Mouse (Mus musculus) mouse embryonic stem cell (cell line): ENCODE results near the gene Tk1.

ENCODE experiments used
- in situ Hi-C, 2 experiments: fragments of 300-500 bp; cut with MboI; formaldehyde crosslinking; loops; 1 replicate in 1 of 2; 3 replicates in 1 of 2; pipeline ENCODE4 v1.14.3; 2019 to 2020; ENCODE audit warnings: low sequenced_read_pairs in 2 of 2, low pct_unique_long_range_greater_than_20kb in 1 of 2, mixed read lengths in 1 of 2; ENCODE audit not compliant: unreplicated experiment in 1 of 2

Gene Tk1

DNA sequence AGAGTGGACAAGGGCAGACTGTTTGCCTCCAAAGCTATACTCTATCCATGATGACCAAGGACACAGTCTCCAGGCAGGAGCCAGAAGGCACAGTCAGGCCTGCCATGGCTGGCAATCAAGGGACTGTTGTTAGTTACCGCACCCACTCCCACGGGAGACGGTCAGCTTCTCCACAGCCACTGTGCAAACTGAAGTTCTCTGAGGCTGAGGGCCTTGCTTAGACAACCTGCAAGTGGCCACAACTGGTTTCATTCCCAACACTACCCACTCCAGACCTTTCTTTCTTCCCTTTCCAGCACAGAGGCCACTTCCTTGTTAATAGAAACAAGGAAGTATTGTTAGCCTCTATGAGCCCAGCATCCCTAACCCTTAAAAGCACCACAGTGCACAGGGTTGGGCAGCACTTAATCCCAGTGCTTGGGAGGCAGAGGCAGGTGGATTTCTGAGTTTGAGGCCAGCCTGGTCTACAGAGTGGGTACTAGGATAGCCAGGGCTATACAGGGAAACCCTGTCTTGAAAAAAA is 22.7 kb downstream of the Tk1 start:
- in situ Hi-C loops = no loop called here

GRCm38 (mm10) chr11:117801650-117802049 is 24.2 kb downstream of the Tk1 start:
- in situ Hi-C loops = no loop called here

GRCm38 (mm10) chr11:117800038-117800437 is 25.9 kb downstream of the Tk1 start:
- in situ Hi-C loops = no loop called here

- in situ Hi-C loops = loop anchor here in 1 of 2 experiments (25.0 kb wide), 1 partner anchor 412 kb away; no protein-coding TSS in a partner anchor
Measured at GRCm38 (mm10) chr11:117799174-117799573, 26.7 kb downstream of the Tk1 start.

GRCm38 (mm10) chr11:117798160-117798541 is 27.7 kb downstream of the Tk1 start:
- in situ Hi-C loops = loop anchor here in 1 of 2 experiments (25.0 kb wide), 1 partner anchor 411 kb away; no protein-coding TSS in a partner anchor

DNA sequence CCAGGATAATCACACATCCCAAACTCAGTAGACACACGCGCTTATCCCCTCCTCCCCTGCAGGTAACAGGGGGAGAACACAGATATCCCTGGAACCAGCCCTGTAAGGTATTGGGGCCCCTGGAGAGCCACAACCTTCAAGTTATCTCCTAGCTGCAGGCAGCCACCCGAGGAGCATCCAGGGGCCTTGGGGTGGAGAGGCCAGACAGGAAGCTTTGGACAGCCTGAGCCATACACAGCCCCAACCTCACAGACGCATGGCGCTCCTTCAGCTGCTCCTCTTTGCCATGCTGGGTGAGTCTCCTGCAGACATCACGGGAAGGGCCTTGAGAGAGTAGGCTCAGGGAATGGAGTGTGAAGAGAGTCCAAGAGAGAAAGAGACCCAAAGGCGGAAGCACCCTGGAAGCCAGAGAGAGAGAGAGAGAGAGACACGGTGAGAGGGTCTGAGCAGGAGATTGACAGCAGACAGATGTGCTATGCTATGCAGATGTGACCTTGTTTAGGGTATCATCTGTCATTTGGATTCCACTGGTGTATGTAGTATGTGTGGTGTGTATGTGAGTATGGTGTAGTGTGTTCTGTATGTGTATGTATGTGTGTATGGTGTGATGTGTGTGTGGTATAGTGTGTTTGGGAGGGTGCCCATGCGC is 28.3 kb downstream of the Tk1 start, which contains the start of gene 6030468B19Rik:
Gene 6030468B19Rik, plus strand, starts transcription at position 150 of the 649 bp plus-strand sequence.
- in situ Hi-C loops = loop anchor here in 1 of 2 experiments (25.0 kb wide), 1 partner anchor 410 kb away; no protein-coding TSS in a partner anchor

GRCm38 (mm10) chr11:117796954-117797353 is 28.9 kb downstream of the Tk1 start:
- in situ Hi-C loops = loop anchor here in 1 of 2 experiments (25.0 kb wide), 1 partner anchor 410 kb away; no protein-coding TSS in a partner anchor

- in situ Hi-C loops = loop anchor here in 1 of 2 experiments (25.0 kb wide), 1 partner anchor 407 kb away; no protein-coding TSS in a partner anchor
Measured at GRCm38 (mm10) chr11:117794035-117794551, 31.8 kb downstream of the Tk1 start.

DNA sequence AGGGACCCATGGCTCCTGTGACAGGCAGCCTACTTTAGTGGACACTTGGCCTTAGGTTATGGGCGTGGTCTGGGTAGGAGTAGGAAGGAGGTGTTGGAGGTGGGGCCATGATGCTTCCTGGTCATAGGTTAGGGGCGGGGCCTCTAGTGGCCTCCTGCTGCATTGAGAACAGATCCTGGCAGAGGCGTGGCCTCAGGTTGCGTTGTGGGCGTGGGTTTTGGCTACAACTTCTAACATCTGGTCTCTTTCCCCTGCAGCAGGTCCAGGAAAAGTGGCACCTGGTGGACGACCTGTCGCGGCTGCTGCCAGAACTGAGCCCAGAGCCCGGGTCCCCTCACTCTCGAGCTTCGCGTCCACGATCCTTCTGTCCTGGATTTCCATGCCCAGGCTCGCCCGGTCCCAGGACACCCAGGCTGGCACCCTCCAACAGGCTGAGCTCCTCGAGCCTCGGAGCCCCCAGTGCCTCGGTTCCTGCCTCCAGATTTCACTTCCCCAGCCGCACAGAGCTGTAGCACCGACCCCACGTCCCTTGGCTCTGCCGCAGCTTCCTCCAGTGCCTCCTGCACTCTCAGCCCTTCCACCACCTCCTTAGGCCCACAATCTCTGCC is 33.5 kb downstream of the Tk1 start:
- in situ Hi-C loops = loop anchor here in 1 of 2 experiments (25.0 kb wide), 1 partner anchor 405 kb away; no protein-coding TSS in a partner anchor

DNA sequence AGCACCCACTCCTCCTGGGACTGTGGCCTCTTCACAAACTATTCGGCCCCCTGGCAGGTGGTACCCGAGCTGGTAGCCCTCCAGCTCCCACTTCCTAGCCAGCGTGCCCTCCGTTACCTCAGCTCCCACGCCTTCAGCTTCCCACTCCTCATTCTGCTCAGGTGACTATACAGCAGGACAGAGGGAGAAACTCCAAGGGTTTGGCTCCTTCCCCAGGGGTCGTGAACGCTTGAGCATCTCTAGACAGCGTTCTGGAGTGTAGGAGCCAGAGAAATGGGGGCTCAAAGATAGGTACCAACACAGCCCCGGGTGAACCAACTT is 34.5 kb downstream of the Tk1 start:
- in situ Hi-C loops = loop anchor here in 1 of 2 experiments (25.0 kb wide), 1 partner anchor 404 kb away; no protein-coding TSS in a partner anchor

DNA sequence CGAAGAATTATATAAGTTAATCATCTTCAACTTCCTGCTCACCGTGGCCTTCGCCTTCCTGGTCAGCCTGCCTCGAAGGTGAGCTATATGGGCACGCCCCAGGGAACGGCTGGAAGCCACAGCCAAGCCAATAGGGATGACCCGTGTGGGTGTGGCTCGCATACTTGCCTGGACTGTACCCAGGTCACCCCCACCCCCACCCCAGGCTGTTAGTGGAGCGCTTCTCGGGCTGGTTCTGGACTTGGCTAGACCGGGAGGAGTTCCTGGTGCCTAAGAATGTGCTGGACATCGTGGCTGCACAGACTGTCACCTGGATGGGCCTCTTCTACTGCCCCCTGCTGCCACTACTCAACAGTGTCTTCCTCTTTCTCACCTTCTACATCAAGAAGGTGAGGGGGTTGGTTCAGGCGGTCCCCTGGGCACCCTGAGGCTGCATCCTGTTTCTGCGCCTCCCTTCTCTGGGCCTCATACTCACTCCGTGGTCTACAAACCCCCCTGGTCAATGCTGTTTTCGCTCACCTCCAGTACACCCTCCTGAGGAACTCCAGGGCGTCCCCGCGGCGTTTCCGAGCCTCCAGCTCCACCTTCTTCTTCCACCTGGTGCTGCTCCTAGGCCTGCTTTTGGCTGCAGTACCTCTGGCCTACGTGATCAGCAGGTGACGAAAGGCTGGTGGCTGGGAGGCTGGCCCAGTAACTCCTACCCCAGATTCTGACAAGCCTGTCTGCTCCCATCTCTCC is 35.0 kb downstream of the Tk1 start:
- in situ Hi-C loops = loop anchor here in 1 of 2 experiments (25.0 kb wide), 1 partner anchor 404 kb away; no protein-coding TSS in a partner anchor

- in situ Hi-C loops = loop anchor here in 1 of 2 experiments (25.0 kb wide), 1 partner anchor 403 kb away; no protein-coding TSS in a partner anchor
Measured at GRCm38 (mm10) chr11:117790286-117790685, 35.6 kb downstream of the Tk1 start.

- in situ Hi-C loops = loop anchor here in 1 of 2 experiments (25.0 kb wide), 1 partner anchor 401 kb away; no protein-coding TSS in a partner anchor
Measured at GRCm38 (mm10) chr11:117788481-117788880, 37.4 kb downstream of the Tk1 start.

- in situ Hi-C loops = loop anchor here in 1 of 2 experiments (25.0 kb wide), 1 partner anchor 399 kb away; no protein-coding TSS in a partner anchor
Measured at GRCm38 (mm10) chr11:117786294-117786693, 39.6 kb downstream of the Tk1 start.

- in situ Hi-C loops = loop anchor here in 1 of 2 experiments (25.0 kb wide), 1 partner anchor 396 kb away; no protein-coding TSS in a partner anchor
Measured at GRCm38 (mm10) chr11:117783683-117784309, 42.1 kb downstream of the Tk1 start.

DNA sequence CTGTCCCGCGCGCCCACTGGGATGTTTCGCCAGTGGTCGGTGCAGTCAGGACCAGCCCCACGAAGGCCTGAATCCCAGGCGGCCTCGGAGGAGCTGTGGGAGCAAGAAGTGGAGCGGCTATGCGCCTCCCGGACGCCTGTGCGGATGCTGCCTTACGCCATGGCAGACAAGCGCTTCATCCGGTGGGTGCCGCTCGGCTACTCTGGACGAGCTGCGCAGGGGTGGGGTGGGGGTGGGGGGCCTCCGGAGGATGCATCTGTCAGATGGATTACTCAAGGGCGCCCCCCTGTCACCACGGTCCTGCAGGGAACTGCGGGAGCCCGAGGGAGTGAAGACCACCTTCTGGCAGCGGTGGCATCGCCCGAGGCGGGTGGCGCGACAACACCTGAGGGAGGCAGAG is 42.8 kb downstream of the Tk1 start:
- in situ Hi-C loops = loop anchor here in 1 of 2 experiments (25.0 kb wide), 1 partner anchor 396 kb away; no protein-coding TSS in a partner anchor

DNA sequence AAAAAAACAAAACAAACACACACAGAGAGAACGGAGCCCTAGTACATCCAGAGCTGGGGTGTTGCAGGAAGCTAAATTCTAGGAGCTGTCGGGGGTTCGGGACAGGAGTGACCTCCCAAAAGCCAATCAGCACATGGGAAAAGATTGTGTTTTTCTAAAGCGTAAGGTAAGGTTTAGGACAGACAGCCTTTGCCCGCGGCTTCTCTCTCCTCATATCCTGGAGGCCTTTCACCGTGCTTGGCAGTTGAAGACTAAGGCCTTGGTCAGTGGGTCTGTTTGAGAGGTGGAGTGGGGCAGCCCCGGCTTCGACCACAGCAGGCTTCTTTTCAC is 43.2 kb downstream of the Tk1 start:
- in situ Hi-C loops = loop anchor here in 1 of 2 experiments (25.0 kb wide), 1 partner anchor 395 kb away; no protein-coding TSS in a partner anchor
